Mouse (Mus musculus): ENCODE data around the gene Clec4b1.
"Not testable (repeated sequence)": the region's sequence is repeated elsewhere in the genome, so short reads cannot be mapped to it uniquely, and the experiment has no call there.

The Clec4b1 gene

GRCm38 (mm10) chr6:123049742-123050372 is at the start of gene Clec4b1:
Clec4b1 (plus strand) TSS chr6:123049962.
- no peak for DNase-seq

GRCm38 (mm10) chr6:123004696-123005095 is 45.1 kb upstream of the Clec4b1 start:
- not testable (repeated sequence) for DNase-seq

- no peak for DNase-seq
These were observed 44.2 kb upstream of the Clec4b1 start for GRCm38 (mm10) chr6:123005591-123005990.

- no peak for DNase-seq
These were observed 45.5 kb downstream of the Clec4b1 start for GRCm38 (mm10) chr6:123095125-123095843.

DNA sequence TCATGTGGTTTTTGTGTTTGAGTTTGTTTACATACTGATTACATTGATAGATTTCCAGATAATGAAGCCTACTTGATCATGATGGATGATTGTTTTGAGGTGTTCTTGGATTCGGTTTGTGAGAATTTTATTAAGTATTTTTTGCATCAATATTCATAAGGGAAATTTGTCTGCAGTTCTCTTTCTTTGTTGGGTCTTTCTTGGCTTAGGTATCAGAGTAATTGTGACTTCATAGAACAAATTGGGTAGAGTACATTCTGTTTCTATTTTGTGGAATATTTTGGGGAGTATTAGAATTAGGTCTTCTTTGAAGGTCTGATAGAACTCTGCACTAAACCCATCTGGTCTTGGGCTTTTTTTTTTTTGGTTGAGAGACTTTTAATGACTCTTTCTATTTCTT is 56.4 kb downstream of the Clec4b1 start, which contains the start of gene Clec4a2:
Gene Clec4a2 (plus strand): TSS at position 301 of the 400 bp plus-strand sequence.
- DNase-seq = not testable (repeated sequence)
